Mouse (Mus musculus) testis, adult 2 months (tissue): ENCODE measurements at regions not wholly inside any gene's neighbourhood (a gene's known extent, or its start where the extent isn't known, plus 50 kb on each side); places are given as distances from the start of the nearest gene placed in this dataset.

Experiments
- CTCF ChIP-seq: fragments of 200-500 bp; IDR thresholded peaks from 2 replicates; pipeline ENCODE4 v1.5.1; 2012; ENCODE audit warnings: low read depth, mild to moderate bottlenecking, inconsistent platforms, low read length, moderate library complexity; ENCODE audit not compliant: control insufficient read depth, insufficient read depth, insufficient replicate concordance
- POLR2A ChIP-seq: fragments of 200-500 bp; IDR thresholded peaks from 2 replicates; pipeline ENCODE4 v1.6.1; 2012; ENCODE audit warnings: low read depth, mild to moderate bottlenecking, inconsistent platforms, low read length, moderate library complexity; ENCODE audit not compliant: control insufficient read depth

DNA sequence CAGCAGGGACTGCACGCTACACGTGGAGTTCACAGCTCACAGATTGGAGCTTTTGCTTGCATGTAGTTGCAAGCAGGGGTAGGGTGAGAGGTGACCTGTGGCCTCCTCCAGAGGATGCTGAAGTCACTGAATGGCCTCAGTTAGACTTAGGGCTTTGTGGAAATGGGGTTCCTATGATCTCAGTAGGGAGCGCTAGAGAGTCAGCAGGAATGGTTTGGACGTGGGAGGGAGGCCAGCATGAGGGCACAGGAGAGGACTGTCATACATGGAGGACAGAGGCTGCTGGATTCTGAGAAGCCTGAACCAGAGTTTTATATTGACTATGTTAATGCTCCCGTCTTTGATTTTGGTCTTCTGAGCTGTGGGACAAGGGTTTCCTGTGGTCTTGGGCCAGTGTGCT lies 85.5 kb downstream of the Cryaa start:
- TF ChIP-seq POLR2A (no peak), CTCF (no peak)
